Mouse (Mus musculus) 3T3-L1 (cell line): ENCODE measurements at regions not wholly inside any gene's neighbourhood (a gene's known extent, or its start where the extent isn't known, plus 50 kb on each side); places are given as distances from the start of the nearest gene placed in this dataset.

Experiments
- DNase-seq: peaks from one replicate; pipeline ENCODE4 v3.0.0-alpha.2; 2015; ENCODE audit warnings: low read depth, low spot score

DNA sequence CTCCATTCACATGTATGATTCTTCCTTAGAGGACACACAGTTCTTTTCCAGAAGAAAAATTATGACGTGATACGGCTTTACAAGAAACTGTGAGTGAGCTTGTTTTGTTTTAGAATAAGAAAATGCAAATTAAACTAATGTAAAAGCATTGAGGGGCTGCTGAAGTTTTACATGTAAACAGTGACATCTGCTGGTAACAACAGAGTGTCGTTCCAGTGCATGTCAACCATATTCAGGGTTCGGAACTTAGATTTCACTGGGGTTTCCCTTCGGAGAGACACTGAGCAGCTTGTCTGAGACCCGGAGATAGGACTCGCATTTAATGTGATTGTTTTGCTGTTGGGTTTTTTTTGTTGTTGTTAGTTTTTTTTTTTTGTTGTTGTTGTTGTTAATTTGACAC lies 148.4 kb upstream of the Ube3a start:
- DNase-seq: peak; percentile 65
